Mouse (Mus musculus) ES-E14 (cell line): Measurements from ENCODE around the gene Man1c1. TPM values are rescaled to one million over a fixed set of nuclear protein-coding genes. Genes with fewer than 3 reads are reported as not detected.

ENCODE experiments used
- DNase-seq: peaks from one replicate; pipeline ENCODE4 v3.0.0-alpha.2; 2013; ENCODE audit warnings: low read depth, low spot score
- H3K27ac ChIP-seq: 2 replicates; pipeline ENCODE4 v1.5.1; 2012; ENCODE audit warnings: low read depth, mild to moderate bottlenecking, low read length, moderate library complexity, mixed read lengths; ENCODE audit not compliant: poor library complexity, insufficient read depth, severe bottlenecking
- H3K36me3 ChIP-seq: 2 replicates; pipeline ENCODE4 v1.6.1; 2012; ENCODE audit warnings: mild to moderate bottlenecking, low read length, moderate library complexity, mixed read lengths; ENCODE audit not compliant: control insufficient read depth, poor library complexity, insufficient read depth, severe bottlenecking
- H3K4me1 ChIP-seq, 2 experiments: fragments of 150-350 bp in 1 of 2; sonication (generic) in 1 of 2; 2 replicates each; pipeline ENCODE4 v1.6.1; 2012; ENCODE audit warnings: low read length in 2 of 2, mild to moderate bottlenecking in 1 of 2, mixed read lengths in 1 of 2; ENCODE audit not compliant: control insufficient read depth in 2 of 2, insufficient read depth in 2 of 2, poor library complexity in 1 of 2
- H3K4me3 ChIP-seq, 2 experiments: fragments of 150-350 bp in 1 of 2; sonication (generic) in 1 of 2; 2 replicates each; pipeline ENCODE4 v1.5.1; 2012; ENCODE audit warnings: low read length in 2 of 2, low read depth in 1 of 2, mild to moderate bottlenecking in 1 of 2, mixed read lengths in 1 of 2; ENCODE audit not compliant: insufficient read depth in 1 of 2, poor library complexity in 1 of 2, severe bottlenecking in 1 of 2
- H3K9ac ChIP-seq: 2 replicates; pipeline ENCODE4 v1.6.1; 2012; ENCODE audit warnings: low read depth, mild to moderate bottlenecking, low read length, mixed read lengths; ENCODE audit not compliant: poor library complexity, insufficient read depth, severe bottlenecking
- H3K9me3 ChIP-seq: fragments of 150-350 bp; sonication (generic); 2 replicates; pipeline ENCODE4 v1.6.1; 2012; ENCODE audit warnings: low read depth, mild to moderate bottlenecking, low read length; ENCODE audit not compliant: control insufficient read depth, insufficient read depth
- CHD2 ChIP-seq: IDR thresholded peaks from 2 replicates; pipeline ENCODE4 v1.6.1; 2014; ENCODE audit warnings: mild to moderate bottlenecking, low read depth, low read length, inconsistent platforms
- HCFC1 ChIP-seq: IDR thresholded peaks from 2 replicates; pipeline ENCODE4 v1.6.1; 2012; ENCODE audit warnings: low read length, inconsistent platforms, borderline replicate concordance; ENCODE audit not compliant: insufficient read depth
- MAFK ChIP-seq: IDR thresholded peaks from 2 replicates; pipeline ENCODE4 v1.6.1; 2014; ENCODE audit warnings: mild to moderate bottlenecking, low read depth, low read length, inconsistent platforms; ENCODE audit not compliant: insufficient read depth
- ZC3H11A ChIP-seq: IDR thresholded peaks from 2 replicates; pipeline ENCODE4 v1.6.1; 2012; ENCODE audit warnings: low read depth, mild to moderate bottlenecking, inconsistent platforms, low read length, borderline replicate concordance
- ZNF384 ChIP-seq: IDR thresholded peaks from 2 replicates; pipeline ENCODE4 v1.6.1; 2012; ENCODE audit warnings: low read depth, low read length, inconsistent platforms
- in situ Hi-C, 2 experiments: fragments of 600-800 bp; cut with MboI; formaldehyde crosslinking; loops; one replicate each; pipeline ENCODE4 v1.15.1; 2025; ENCODE audit warnings: low sequenced_read_pairs in 2 of 2, inconsistent platforms in 1 of 2; ENCODE audit not compliant: unreplicated experiment in 2 of 2
- total RNA-seq: library from RNA; depleted of rRNA; stranded (reverse); fragments of 300-350 nt; gene quantifications from 2 replicates; pipeline ENCODE4 v1.2.3, GENCODE M21; 2012

The Man1c1 gene
- total RNA-seq, 1 experiment, result 6.1 TPM

DNA sequence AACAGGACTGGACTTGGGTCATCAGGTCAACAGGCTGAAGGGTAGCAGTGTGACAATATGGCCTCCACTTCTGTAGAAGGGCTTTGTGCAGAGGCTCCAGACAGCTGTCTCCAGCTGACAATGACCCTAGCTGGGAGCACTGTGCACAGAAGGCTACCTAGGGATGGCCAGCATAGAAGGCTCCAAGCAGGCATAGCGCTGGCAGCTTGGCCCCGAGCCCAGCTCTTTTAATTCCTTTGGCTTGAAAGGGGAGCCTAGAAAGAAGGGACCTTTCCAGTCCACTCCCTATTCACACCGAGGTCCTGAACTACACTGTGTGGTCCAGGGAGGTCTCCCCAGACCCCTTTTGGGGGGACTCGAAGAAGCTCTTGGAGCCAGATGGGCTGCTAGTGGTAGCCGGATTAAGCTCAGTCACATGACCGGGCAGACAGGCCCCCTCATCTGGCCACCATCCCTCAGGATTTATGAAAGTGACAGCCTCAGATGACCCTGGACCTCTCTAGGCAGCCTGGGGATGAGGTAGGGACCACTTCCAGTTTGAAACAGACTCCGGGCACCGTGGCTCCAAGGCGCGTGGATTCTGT is 165.0 kb downstream of the Man1c1 start:
- in situ Hi-C loops, result no loop called here
- no peaks in the 10 kb centered on the region for H3K36me3 ChIP-seq

DNA sequence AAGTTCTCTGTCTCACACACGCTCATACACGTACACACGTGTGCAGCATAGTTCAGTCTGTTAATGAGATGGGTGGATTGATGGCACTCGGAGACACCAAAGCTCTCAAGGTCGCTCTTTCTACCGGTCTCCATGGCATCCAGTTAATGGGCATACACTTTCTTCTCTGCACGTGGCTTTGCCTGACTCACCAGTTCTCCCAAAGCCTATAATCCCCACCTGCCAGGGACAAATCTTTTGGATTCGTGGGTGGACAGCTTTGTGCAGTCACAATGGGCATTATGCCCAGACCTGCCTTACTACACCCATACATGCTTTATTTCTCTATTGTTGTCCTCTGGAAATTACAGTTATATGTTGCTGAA is 168.3 kb downstream of the Man1c1 start:
- TF ChIP-seq ZNF384 (no peak), MAFK (no peak), HCFC1 (no peak), ZC3H11A (no peak), CHD2 (no peak)
- DNase-seq, result no peak
- peak overlapping the region; percentile 67 for H3K27ac ChIP-seq
- H3K4me1 ChIP-seq, result peaks cover 4 to 5% of the 10 kb centered on the region in 2 experiments; a peak in 3 of 4 replicates
- in situ Hi-C loops, result no loop called here
- H3K9ac ChIP-seq, result peak overlapping the region; percentile 69
- H3K9me3 ChIP-seq, result no peaks in the 10 kb centered on the region
- H3K4me3 ChIP-seq, result peak overlapping the region; percentile 64 to 75
- 0 out of 2 replicates have a peak, but pooled peaks cover under 1% of the 10 kb centered on the region for H3K36me3 ChIP-seq

More for the DNA sequence above, 165.0 kb downstream of the Man1c1 start:
- TF ChIP-seq ZNF384 (no peak), CHD2 (no peak), ZC3H11A (no peak), MAFK (no peak), HCFC1 (no peak)
- no peak overlapping the region for H3K9ac ChIP-seq
- H3K9me3 ChIP-seq, result no peaks in the 10 kb centered on the region
- no peak for DNase-seq
- H3K27ac ChIP-seq, result no peak overlapping the region
- no peak overlapping the region for H3K4me3 ChIP-seq
- H3K4me1 ChIP-seq, result peaks cover 2 to 4% of the 10 kb centered on the region in 2 experiments; a peak in 3 of 4 replicates

DNA sequence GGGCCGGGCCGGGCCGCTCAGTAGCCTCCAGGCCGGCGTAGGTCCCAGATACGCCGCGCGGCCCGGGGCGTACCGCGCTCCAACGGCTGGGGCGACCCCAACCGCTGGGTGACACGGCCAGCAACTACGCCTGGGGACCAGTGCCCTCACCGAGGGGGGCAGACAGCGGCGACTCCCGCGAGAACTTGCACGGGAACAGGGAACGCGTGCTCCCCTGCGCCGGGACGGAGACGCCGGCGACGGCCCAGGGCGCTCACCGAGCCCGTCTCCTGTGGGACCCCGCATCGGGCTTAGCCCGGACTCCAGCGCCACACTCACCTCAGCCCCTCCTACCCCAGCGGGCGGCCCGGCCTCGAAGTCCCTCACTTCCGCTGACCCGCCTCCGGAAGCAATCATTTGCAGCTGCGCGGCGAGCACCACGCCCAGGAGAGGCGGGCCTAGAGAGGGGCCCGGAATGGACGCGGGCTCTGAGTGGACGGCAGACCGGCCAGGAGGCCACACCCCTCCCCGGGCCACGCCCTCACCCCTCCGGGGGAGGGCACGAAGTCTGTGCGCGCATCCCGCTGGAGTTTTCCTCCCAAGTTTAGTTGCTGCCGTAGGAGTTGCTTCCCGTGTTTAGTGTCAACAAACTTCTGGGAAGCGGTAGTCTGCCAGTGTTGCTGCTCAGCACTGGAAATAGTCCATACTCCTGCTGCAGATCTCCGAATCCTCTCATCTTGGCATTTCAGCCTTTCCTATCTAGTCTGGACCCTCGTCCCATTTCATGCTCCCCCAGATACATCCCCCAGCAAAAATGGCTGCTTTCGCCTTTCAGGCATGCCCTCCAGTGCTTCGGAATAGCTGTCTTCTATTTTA is 168.9 kb downstream of the Man1c1 start, which contains the start of gene Mtfr1l:
Gene Mtfr1l, minus strand, starts transcription at position 456 of the 855 bp plus-strand sequence.
- in situ Hi-C loops, result no loop called here
- TF ChIP-seq HCFC1 (no peak), MAFK (no peak), CHD2 (peak; percentile 91)
- peaks cover 5% of the 10 kb centered on the region for H3K36me3 ChIP-seq
- H3K27ac ChIP-seq, result peak within 1 kb of the TSS; percentile 67
- H3K4me1 ChIP-seq, result peaks cover 4 to 5% of the 10 kb centered on the region in 2 experiments; a peak in 3 of 4 replicates
- DNase-seq, result peak; percentile 91
- peak within 1 kb of the TSS; percentile 75 to 84 for H3K4me3 ChIP-seq
- H3K9ac ChIP-seq, result peak within 1 kb of the TSS; percentile 87
- H3K9me3 ChIP-seq, result no peaks in the 10 kb centered on the region

DNA sequence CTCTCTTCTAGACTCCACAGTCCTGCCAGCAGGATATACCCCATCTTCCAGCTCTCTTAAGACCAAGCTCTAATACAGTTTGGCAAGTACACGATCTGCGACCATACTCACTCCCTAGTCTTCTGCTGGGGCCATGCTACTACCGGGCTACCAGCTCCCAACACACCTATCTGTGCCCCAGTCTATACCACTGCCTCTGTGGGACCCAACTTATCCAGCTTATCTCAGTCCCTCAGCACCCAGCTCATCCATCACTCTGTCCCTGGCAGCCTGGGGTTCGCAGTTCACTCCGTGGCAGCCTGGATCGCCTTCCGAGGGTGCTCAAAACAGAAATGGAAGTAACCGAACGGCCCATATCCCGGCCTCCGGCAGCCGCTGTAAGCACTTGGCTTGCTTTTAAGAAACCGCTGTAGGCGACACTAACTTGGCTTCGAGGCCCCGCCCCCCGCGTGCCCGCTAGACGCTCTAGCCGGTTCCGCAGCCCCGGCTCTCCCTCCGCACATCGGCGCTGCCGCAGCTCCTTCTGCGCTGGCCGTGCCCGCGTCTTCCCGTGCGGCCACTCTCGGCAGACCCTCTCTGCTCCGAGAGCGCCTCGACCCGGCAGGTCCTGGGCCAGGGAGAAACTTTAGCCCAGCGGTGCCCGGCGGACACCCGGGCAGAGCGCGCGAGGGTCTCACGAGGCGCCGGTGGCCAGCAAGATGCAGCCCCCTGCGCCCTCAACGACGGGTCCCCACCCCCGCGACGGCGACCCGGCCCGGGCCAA is 169.8 kb downstream of the Man1c1 start:
- in situ Hi-C loops, result no loop called here
- peak overlapping the region; percentile 87 for H3K9ac ChIP-seq
- TF ChIP-seq MAFK (no peak), CHD2 (no peak), HCFC1 (no peak), ZNF384 (no peak), ZC3H11A (no peak)
- DNase-seq, result peak; percentile 30
- no peaks in the 10 kb centered on the region for H3K9me3 ChIP-seq
- H3K27ac ChIP-seq, result peak overlapping the region; percentile 29; the same call in 1 of the 2 replicates
- peaks cover 4 to 5% of the 10 kb centered on the region in 2 experiments; a peak in 3 of 4 replicates for H3K4me1 ChIP-seq
- peak overlapping the region; percentile 75 to 84 for H3K4me3 ChIP-seq
- peaks cover 10% of the 10 kb centered on the region for H3K36me3 ChIP-seq
